Mouse (Mus musculus) liver, postnatal 0 days (tissue): ENCODE measurements around the gene Adgrb3.

Experiments
- CTCF ChIP-seq: sonication (generic); IDR thresholded peaks from 2 replicates; pipeline ENCODE4 v1.5.1; 2016; ENCODE audit warnings: antibody characterized with exemption, low read depth
- EP300 ChIP-seq: IDR thresholded peaks from 2 replicates; pipeline ENCODE4 v1.6.1; 2016; ENCODE audit warnings: antibody characterized with exemption, low read depth, mild to moderate bottlenecking

- TF ChIP-seq EP300 (no peak), CTCF (no peak)
Observed at GRCm38 (mm10) chr1:25179860-25180582, 649.5 kb downstream of the Adgrb3 start.
